Mouse (Mus musculus) thymus, adult 18-20 months (tissue): Measurements from ENCODE around the gene Hbq1b.
"Not testable (repeated sequence)": the region's sequence is repeated elsewhere in the genome, so short reads cannot be mapped to it uniquely, and the experiment has no call there.

Source experiments
- DNase-seq, 2 experiments: peaks; one replicate each; pipeline ENCODE4 v3.0.0; 2022; ENCODE audit warnings: mixed read lengths in 2 of 2

The Hbq1b gene

DNA sequence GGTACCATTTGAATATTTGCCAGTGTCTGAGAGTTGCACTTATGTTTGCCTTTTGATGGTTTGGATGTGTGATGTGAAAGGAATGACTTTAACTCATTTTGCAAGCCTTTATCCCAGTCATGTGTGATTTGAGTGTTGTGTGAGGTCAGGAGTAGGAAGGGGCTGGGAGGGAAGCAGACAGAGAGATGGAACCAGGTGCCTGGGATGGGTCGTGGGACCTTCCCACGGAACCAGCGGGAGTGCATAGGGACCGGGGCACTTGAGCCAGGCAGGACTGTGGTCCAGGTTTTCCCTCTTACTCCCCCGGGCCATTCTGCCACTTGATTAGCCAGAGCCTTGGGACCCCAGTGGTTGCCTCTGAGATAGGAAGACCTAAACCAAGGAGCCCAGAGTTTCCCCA lies 18.8 kb upstream of the Hbq1b start:
- DNase-seq = no peak

GRCm38 (mm10) chr11:32268952-32269351 lies 17.8 kb upstream of the Hbq1b start:
- no peak for DNase-seq

- no peak for DNase-seq
These were observed 15.6 kb upstream of the Hbq1b start for GRCm38 (mm10) chr11:32271178-32271577.

GRCm38 (mm10) chr11:32276347-32276746 lies 10.4 kb upstream of the Hbq1b start, which contains the start of gene Hba-x:
Hba-x (plus strand) TSS chr11:32276400.
- no peak for DNase-seq

DNA sequence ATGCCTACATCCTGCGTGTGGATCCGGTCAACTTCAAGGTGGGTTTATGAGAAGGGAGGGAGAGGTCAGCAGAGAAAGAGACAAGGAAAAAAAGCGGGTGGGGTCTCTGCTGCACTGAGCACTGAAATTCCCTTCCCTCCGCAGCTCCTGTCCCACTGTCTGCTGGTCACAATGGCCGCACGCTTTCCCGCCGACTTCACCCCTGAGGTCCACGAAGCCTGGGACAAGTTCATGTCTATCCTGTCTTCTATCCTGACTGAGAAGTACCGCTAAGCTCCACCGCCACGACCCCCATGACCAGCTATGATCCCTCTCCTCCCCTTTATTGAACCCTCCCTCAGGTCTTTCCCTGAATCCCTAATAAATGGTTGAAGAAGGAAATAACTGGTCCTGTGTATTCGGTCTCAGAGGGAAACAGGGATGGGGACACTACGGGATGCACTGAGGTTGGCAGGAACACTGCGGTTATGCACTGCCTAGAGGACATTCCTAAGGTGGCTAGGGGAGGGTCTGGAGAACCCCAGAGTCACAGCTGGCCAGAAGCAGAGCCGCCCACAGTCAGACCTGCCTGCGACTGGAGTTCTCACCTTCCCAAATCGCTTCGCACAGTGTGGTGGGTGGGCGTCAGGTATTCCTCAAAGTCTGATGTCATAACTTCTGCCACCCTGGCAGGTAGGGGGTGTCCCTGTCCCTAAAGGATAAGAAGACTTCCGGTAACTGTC lies 8.9 kb upstream of the Hbq1b start:
- DNase-seq = no peak

DNA sequence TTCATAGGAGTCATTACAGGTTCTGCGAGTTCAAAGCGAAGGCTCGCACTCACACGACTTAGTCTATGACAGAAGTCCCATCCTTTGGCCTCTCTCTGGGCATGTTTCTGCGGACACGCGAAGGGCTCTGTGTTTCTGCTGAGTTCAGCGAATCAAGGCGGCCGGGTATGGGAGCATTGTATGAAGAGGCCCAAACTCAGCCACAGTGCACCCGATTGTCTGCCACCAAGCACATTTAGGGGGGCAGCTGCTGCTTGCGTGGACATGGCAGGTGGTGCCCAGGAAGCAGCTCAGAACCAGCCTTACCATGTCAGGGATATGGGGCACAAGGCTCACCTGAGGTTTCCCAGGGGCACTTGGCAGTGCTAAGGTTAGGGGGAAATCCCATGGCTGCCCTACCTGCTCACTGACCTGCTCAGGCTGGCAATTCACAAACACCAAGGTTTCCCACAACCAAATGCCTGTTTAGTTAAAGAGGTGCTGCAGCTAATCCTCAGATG lies 8.3 kb upstream of the Hbq1b start:
- no peak for DNase-seq

DNA sequence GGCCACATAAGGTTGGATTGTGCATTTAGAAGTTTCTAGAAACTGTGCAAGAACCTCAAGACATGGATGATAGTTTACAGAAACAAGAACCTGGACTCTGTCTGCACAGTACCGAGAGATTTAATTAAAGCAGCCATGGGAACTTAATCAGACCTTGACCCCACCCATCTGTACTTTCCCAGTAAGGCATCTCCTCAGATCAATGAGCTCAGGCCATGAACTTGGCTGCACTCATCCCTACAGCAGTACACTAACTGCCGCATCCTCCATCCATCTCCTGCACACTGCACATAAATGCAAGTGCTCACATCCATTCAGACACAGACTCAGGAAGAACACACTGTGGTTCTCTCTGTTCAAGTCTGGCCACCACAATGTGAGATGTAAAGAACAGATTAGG lies 6.1 kb upstream of the Hbq1b start:
- no peak for DNase-seq

DNA sequence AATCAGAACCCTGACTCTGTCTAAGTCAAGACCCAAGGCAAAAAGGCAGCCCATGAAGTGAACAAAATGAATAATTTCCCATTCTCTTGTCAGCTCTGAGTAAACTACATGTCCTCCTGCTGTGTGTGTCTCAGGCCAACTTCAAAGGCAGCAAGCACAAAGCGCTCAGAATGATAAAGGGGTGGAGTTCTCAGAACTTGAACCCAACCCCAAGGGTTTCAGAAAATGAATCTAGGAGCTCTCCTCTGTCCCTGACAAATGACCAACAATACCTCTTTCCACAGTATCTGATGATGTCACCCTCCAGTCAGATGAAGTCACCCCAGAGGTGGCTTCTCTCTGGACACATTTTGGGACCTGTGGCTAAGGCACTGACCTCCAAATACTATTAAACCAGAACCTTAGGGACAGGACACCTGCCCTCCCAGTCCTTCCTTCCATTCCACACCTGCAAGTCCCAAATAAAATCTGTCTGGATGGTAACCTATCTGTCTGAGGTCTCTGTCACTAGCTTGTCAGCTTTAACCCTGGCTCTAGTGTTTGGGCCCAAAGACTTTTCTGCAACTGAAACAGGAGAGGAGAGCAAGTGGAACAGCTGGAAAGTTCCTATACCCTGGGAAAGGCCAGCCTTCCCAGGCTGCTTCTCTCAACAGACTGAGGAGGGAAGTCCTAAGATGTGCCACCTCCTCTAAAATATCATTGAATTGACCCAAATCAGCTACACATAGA lies 5.2 kb upstream of the Hbq1b start:
- no peak for DNase-seq

DNA sequence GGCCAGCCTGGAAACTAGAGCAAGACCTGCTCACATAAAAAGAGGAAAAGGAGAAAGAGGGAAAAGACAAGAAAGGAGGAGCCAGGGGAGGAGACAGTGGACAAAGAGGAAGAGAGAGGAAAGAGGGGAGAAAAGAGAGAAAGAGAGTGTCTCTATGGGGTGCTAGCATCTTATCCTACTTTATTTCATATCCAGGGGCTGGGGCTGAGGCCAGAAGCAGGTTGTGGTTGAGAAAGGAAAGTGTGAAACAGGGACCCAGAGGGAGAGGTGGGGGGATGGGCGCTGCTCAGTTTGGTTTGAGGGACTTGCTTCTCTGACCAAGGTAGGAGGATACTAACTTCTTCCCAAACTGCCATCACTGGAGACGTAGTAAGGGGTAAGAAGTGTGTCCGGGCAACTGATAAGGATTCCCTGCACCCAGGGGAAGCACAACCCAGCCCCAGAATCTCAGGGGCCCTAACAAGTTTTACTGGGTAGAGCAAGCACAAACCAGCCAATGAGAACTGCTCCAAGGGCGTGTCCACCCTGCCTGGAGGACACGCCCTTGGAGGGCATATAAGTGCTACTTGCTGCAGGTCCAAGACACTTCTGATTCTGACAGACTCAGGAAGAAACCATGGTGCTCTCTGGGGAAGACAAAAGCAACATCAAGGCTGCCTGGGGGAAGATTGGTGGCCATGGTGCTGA lies 3.5 kb upstream of the Hbq1b start, which contains the start of gene Hba-a1:
TSS of gene Hba-a1 (plus strand) at position 421 of the 687 bp plus-strand sequence.
- DNase-seq = not testable (repeated sequence)

- DNase-seq = not testable (repeated sequence)
These were observed 2.2 kb upstream of the Hbq1b start for GRCm38 (mm10) chr11:32284582-32284981.

- no peak for DNase-seq
These were observed 1.6 kb upstream of the Hbq1b start for GRCm38 (mm10) chr11:32285031-32285775.

DNA sequence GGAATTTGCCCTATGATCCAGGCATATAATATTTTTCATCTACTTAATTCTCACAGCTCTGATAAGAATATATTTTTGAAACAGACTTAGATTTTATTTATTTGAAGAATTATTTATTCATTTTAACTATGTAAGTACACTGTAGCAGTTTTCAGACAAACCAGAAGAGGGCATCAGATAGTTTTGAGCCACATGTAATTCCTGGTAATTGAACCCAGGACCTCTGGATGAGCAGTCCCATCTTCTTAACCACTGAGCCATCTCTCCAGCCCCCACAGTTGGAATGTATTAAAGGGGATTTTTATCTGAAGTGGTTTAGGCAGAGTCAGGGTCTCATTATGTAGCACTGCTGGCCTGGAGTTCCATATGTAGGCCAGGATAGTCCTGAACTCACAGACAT lies 878 bp upstream of the Hbq1b start:
- DNase-seq = not testable (repeated sequence)

DNA sequence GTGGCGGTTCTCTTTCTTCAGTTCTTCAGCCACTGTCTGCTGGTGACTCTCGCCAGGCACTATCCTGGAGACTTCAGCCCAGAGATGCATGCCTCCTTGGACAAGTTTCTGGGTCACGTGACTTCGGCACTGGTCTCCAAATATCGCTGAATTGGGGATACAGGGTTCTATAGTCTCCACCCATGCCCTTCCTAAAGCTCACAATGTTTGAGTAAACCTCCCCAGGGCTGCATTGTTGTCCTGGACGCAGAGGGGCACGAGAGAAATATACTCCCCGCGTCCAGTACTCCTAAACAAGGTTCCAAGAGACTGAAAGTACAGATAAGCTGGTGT lies 694 bp downstream of the Hbq1b start:
- DNase-seq = no peak

GRCm38 (mm10) chr11:32292819-32293218 lies 6.1 kb downstream of the Hbq1b start:
- DNase-seq = not testable (repeated sequence)

DNA sequence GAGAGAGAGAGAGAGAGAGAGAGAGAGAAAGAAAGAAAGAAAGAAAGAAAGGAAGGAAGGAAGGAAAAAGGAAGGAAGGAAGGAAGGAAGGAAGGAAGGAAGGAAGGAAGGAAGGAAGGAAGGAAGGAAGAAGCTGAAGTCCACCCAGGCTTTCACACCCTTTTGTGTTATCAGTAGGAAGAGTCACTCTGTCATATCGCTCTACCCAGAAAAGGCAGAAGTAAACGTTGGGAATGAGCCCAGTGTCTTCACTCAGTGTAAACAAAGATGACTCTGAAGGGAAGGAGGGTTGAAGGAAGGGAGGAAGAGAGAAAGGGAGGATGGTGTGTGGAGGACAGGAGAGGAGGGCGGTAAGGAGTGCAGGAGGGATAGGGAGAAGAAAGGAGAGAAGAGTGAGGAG lies 6.7 kb downstream of the Hbq1b start:
- DNase-seq = not testable (repeated sequence)

DNA sequence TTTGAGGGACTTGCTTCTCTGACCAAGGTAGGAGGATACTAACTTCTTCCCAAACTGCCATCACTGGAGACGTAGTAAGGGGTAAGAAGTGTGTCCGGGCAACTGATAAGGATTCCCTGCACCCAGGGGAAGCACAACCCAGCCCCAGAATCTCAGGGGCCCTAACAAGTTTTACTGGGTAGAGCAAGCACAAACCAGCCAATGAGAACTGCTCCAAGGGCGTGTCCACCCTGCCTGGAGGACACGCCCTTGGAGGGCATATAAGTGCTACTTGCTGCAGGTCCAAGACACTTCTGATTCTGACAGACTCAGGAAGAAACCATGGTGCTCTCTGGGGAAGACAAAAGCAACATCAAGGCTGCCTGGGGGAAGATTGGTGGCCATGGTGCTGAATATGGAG lies 9.4 kb downstream of the Hbq1b start, which contains the start of gene Hba-a2:
TSS of gene Hba-a2 (plus strand) at position 287 of the 400 bp plus-strand sequence.
- not testable (repeated sequence) for DNase-seq

GRCm38 (mm10) chr11:32297417-32297816 lies 10.7 kb downstream of the Hbq1b start:
- DNase-seq = not testable (repeated sequence)

GRCm38 (mm10) chr11:32297866-32298531 lies 11.2 kb downstream of the Hbq1b start:
- no peak for DNase-seq

- DNase-seq = no peak
These were observed 11.8 kb downstream of the Hbq1b start for GRCm38 (mm10) chr11:32298532-32298918.

- DNase-seq = peak in 1 of 2 experiments; percentile 13
These were observed 13.1 kb downstream of the Hbq1b start, which contains the start of gene Hbq1a for GRCm38 (mm10) chr11:32299865-32300264. Hbq1a (plus strand) TSS chr11:32300069.

DNA sequence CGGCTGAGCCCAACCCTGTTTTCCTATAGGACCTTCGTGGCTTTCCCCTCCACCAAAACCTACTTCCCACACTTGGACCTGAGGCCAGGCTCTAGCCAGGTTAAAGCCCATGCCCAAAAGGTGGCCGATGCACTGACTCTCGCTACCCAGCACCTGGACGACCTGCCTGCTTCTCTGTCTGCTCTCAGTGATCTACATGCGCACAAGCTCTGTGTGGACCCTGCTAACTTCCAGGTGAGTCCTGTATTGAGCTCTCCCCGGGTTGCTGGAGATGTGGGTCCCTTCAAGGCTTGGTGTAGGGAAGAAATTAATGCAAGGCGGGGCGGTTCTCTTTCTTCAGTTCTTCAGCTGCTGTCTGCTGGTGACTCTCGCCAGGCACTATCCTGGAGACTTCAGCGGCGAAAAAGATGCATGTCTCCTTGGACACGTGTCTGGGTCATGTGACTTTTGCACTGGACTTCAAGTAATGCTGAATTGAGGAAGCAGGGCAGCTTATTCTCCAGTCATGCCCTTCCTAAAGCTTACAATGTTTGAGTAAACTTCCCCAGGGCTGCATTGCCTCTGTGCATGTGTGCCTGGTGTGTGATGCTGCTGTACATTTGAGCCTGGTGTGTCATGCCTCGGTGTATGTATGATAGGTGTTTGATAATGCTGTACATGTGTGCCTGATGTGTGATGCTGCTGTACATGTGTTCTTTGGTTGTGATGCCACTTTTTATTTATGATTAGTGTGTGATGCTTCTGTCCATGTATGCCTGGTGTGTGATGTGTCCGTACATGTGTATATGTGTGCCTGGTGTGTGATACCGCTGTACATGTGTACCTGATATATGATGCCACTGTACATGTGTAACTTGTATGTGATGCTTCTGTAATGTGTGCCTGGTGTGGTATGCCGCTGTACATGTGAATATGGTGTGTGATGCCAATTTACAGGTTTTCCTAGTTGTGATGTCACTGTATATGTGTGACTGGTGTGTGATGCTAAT lies 13.8 kb downstream of the Hbq1b start:
- no peak for DNase-seq
